Mouse (Mus musculus): ENCODE measurements around the gene Cand2. TPM values are rescaled to one million over a fixed set of nuclear protein-coding genes. Genes with fewer than 3 reads are reported as not detected.

The Cand2 gene
- total and polyA plus RNA-seq, 3 experiments = 59.0 to 77.2 (median 69.3) TPM

GRCm38 (mm10) chr6:115759461-115759860 is 14.9 kb upstream of the Cand2 start:
- Histone ChIP-seq H3K9ac (ENCODE audit: low read depth, low read length) (no peak overlapping the region), H3K27ac (no peak overlapping the region), H3K79me2 (replicated peaks; ENCODE audit: control insufficient read depth, insufficient read depth, low read length) (no peaks in the 10 kb centered on the region), H3K4me3 (no peak overlapping the region), H3K27me3 (ENCODE audit: control insufficient read depth, insufficient read depth, low read length) (no peaks in the 10 kb centered on the region), H3K4me1 (ENCODE audit: control insufficient read depth, insufficient read depth, low read length) (peaks cover 2% of the 10 kb centered on the region; the same call in 1 of the 2 replicates), H3K36me3 (ENCODE audit: control insufficient read depth, insufficient read depth, low read length) (no peaks in the 10 kb centered on the region)
- WGBS = 44% methylated on average over 5 of the region's 5 CpGs
- TF ChIP-seq EP300 (IDR thresholded peaks at IDR 0.05; ENCODE audit: insufficient read depth, low read depth, low read length) (no peak), CTCF (IDR thresholded peaks at IDR 0.05) (no peak), POLR2A (IDR thresholded peaks at IDR 0.05; ENCODE audit: insufficient read depth, low read depth, low read length) (no peak)
- DNase-seq = no peak
- intact Hi-C loops (cut with DNase I) = no loop called here

GRCm38 (mm10) chr6:115760137-115760536 is 14.2 kb upstream of the Cand2 start:
- H3K4me1 ChIP-seq (ENCODE audit: control insufficient read depth, insufficient read depth, low read length) = peaks cover 2% of the 10 kb centered on the region; the same call in 1 of the 2 replicates
- H3K36me3 ChIP-seq (ENCODE audit: control insufficient read depth, insufficient read depth, low read length) = no peaks in the 10 kb centered on the region
- TF ChIP-seq CTCF (IDR thresholded peaks at IDR 0.05) (no peak), EP300 (IDR thresholded peaks at IDR 0.05; ENCODE audit: insufficient read depth, low read depth, low read length) (no peak), POLR2A (IDR thresholded peaks at IDR 0.05; ENCODE audit: insufficient read depth, low read depth, low read length) (no peak)
- H3K9ac ChIP-seq (ENCODE audit: low read depth, low read length) = no peak overlapping the region
- 93% methylated on average over 4 of the region's 4 CpGs for WGBS
- no peaks in the 10 kb centered on the region for H3K27me3 ChIP-seq (ENCODE audit: control insufficient read depth, insufficient read depth, low read length)
- no peaks in the 10 kb centered on the region for H3K79me2 ChIP-seq (replicated peaks; ENCODE audit: control insufficient read depth, insufficient read depth, low read length)
- intact Hi-C loops (cut with DNase I) = no loop called here
- no peak overlapping the region for H3K4me3 ChIP-seq
- no peak overlapping the region for H3K27ac ChIP-seq
- no peak for DNase-seq

GRCm38 (mm10) chr6:115760982-115761381 is 13.4 kb upstream of the Cand2 start:
- no peak for DNase-seq
- no peak overlapping the region for H3K9ac ChIP-seq (ENCODE audit: low read depth, low read length)
- no peaks in the 10 kb centered on the region for H3K27me3 ChIP-seq (ENCODE audit: control insufficient read depth, insufficient read depth, low read length)
- WGBS = 35% methylated on average over 4 of the region's 4 CpGs
- H3K27ac ChIP-seq = no peak overlapping the region
- no peak overlapping the region for H3K4me3 ChIP-seq
- no peaks in the 10 kb centered on the region for H3K36me3 ChIP-seq (ENCODE audit: control insufficient read depth, insufficient read depth, low read length)
- no peaks in the 10 kb centered on the region for H3K79me2 ChIP-seq (replicated peaks; ENCODE audit: control insufficient read depth, insufficient read depth, low read length)
- no peak for TF ChIP-seq EP300 (IDR thresholded peaks at IDR 0.05; ENCODE audit: insufficient read depth, low read depth, low read length)
- TF ChIP-seq CTCF (IDR thresholded peaks at IDR 0.05) = no peak
- no peak for TF ChIP-seq POLR2A (IDR thresholded peaks at IDR 0.05; ENCODE audit: insufficient read depth, low read depth, low read length)
- peaks cover 3% of the 10 kb centered on the region; the same call in 1 of the 2 replicates for H3K4me1 ChIP-seq (ENCODE audit: control insufficient read depth, insufficient read depth, low read length)
- intact Hi-C loops (cut with DNase I) = no loop called here

- intact Hi-C loops (cut with DNase I) = no loop called here
- no peaks in the 10 kb centered on the region for H3K79me2 ChIP-seq (replicated peaks; ENCODE audit: control insufficient read depth, insufficient read depth, low read length)
- H3K9ac ChIP-seq (ENCODE audit: low read depth, low read length) = no peak within 1 kb of the TSS
- no peaks in the 10 kb centered on the region for H3K36me3 ChIP-seq (ENCODE audit: control insufficient read depth, insufficient read depth, low read length)
- no peaks in the 10 kb centered on the region for H3K27me3 ChIP-seq (ENCODE audit: control insufficient read depth, insufficient read depth, low read length)
- WGBS = 22% methylated on average over 9 of the region's 9 CpGs
- no peak for DNase-seq
- no peak within 1 kb of the TSS for H3K4me3 ChIP-seq
- H3K27ac ChIP-seq = no peak within 1 kb of the TSS
- peaks cover 3% of the 10 kb centered on the region; the same call in 1 of the 2 replicates for H3K4me1 ChIP-seq (ENCODE audit: control insufficient read depth, insufficient read depth, low read length)
- TF ChIP-seq POLR2A (IDR thresholded peaks at IDR 0.05; ENCODE audit: insufficient read depth, low read depth, low read length) (no peak), CTCF (IDR thresholded peaks at IDR 0.05) (no peak), EP300 (IDR thresholded peaks at IDR 0.05; ENCODE audit: insufficient read depth, low read depth, low read length) (no peak)
Observed at GRCm38 (mm10) chr6:115761995-115762756, 12.2 kb upstream of the Cand2 start, which contains the start of gene Tmem40. Tmem40 (minus strand) TSS chr6:115762410.

- Histone ChIP-seq H3K79me2 (replicated peaks; ENCODE audit: control insufficient read depth, insufficient read depth, low read length) (no peaks in the 10 kb centered on the region), H3K9ac (ENCODE audit: low read depth, low read length) (peak overlapping the region; percentile 46; the same call in 1 of the 2 replicates), H3K27me3 (ENCODE audit: control insufficient read depth, insufficient read depth, low read length) (no peaks in the 10 kb centered on the region), H3K27ac (peak overlapping the region; percentile 42; the same call in 1 of the 2 replicates), H3K4me1 (ENCODE audit: control insufficient read depth, insufficient read depth, low read length) (peaks cover 12% of the 10 kb centered on the region), H3K4me3 (no peak overlapping the region), H3K36me3 (ENCODE audit: control insufficient read depth, insufficient read depth, low read length) (no peaks in the 10 kb centered on the region)
- WGBS = 15% methylated on average over 7 of the region's 7 CpGs
- intact Hi-C loops (cut with DNase I) = no loop called here
- TF ChIP-seq POLR2A (IDR thresholded peaks at IDR 0.05; ENCODE audit: insufficient read depth, low read depth, low read length) (0 out of 2 replicates have a peak, but pooled peaks have one; percentile 24), CTCF (IDR thresholded peaks at IDR 0.05) (no peak)
- DNase-seq = peak; percentile 56 to 67
Observed at GRCm38 (mm10) chr6:115764179-115764578, 10.2 kb upstream of the Cand2 start.

GRCm38 (mm10) chr6:115767357-115767756 is 7.0 kb upstream of the Cand2 start:
- Histone ChIP-seq H3K4me1 (ENCODE audit: control insufficient read depth, insufficient read depth, low read length) (peaks cover 10% of the 10 kb centered on the region), H3K9ac (ENCODE audit: low read depth, low read length) (no peak overlapping the region), H3K27ac (no peak overlapping the region), H3K79me2 (replicated peaks; ENCODE audit: control insufficient read depth, insufficient read depth, low read length) (no peaks in the 10 kb centered on the region), H3K27me3 (ENCODE audit: control insufficient read depth, insufficient read depth, low read length) (no peaks in the 10 kb centered on the region), H3K4me3 (no peak overlapping the region), H3K36me3 (ENCODE audit: control insufficient read depth, insufficient read depth, low read length) (no peaks in the 10 kb centered on the region)
- intact Hi-C loops (cut with DNase I) = no loop called here
- no peak for DNase-seq
- TF ChIP-seq CTCF (IDR thresholded peaks at IDR 0.05) (no peak), POLR2A (IDR thresholded peaks at IDR 0.05; ENCODE audit: insufficient read depth, low read depth, low read length) (no peak), EP300 (IDR thresholded peaks at IDR 0.05; ENCODE audit: insufficient read depth, low read depth, low read length) (no peak)
- 52% methylated on average over 9 of the region's 9 CpGs for WGBS
